Mouse (Mus musculus) cortical plate, adult 2 months (tissue): ENCODE data around the gene Tle4. TPM values are rescaled to one million over a fixed set of nuclear protein-coding genes. Genes with fewer than 3 reads are reported as not detected.
A peak's percentile ranks its signal among the peaks of the same experiment; 100 is the strongest.

Experiments used
- H3K27ac ChIP-seq: fragments of 200-500 bp; 2 replicates; pipeline ENCODE4 v1.5.1; 2012; ENCODE audit warnings: low read length, control low read depth, inconsistent platforms; ENCODE audit not compliant: insufficient read depth
- H3K4me1 ChIP-seq: fragments of 200-500 bp; 2 replicates; pipeline ENCODE4 v1.6.1; 2011; ENCODE audit warnings: low read length; ENCODE audit not compliant: control insufficient read depth, insufficient read depth
- H3K4me3 ChIP-seq: fragments of 200-500 bp; 2 replicates; pipeline ENCODE4 v1.5.1; 2011; ENCODE audit warnings: mild to moderate bottlenecking, low read length, control low read depth; ENCODE audit not compliant: insufficient read depth
- CTCF ChIP-seq: fragments of 200-500 bp; IDR thresholded peaks from 2 replicates; pipeline ENCODE4 v1.5.1; 2011; ENCODE audit warnings: mild to moderate bottlenecking, control low read depth, low read length; ENCODE audit not compliant: insufficient read depth; ENCODE audit errors: extremely low read depth
- POLR2A ChIP-seq: fragments of 200-500 bp; IDR thresholded peaks from 2 replicates; pipeline ENCODE4 v1.6.1; 2011; ENCODE audit warnings: mild to moderate bottlenecking, low read length, control low read depth; ENCODE audit not compliant: insufficient read depth; ENCODE audit errors: extremely low read depth
- polyA plus RNA-seq: library from polyadenylated mRNA; depleted of rRNA; stranded (reverse); fragments of >200 nt; gene quantifications from 2 replicates; pipeline ENCODE4 v1.2.3, GENCODE M21; 2012

Tle4 gene
- polyA plus RNA-seq, 1 experiment = 34.2 TPM

GRCm38 (mm10) chr19:14481796-14482561 is 115.9 kb downstream of the Tle4 start:
- no peak for TF ChIP-seq POLR2A
- no peak for TF ChIP-seq CTCF
- no peak overlapping the region for H3K4me3 ChIP-seq

GRCm38 (mm10) chr19:14479711-14480110 is 118.1 kb downstream of the Tle4 start:
- Histone ChIP-seq H3K4me1 (peaks cover 3% of the 10 kb centered on the region; the same call in 1 of the 2 replicates), H3K4me3 (no peak overlapping the region), H3K27ac (no peak overlapping the region)
- TF ChIP-seq POLR2A (no peak), CTCF (no peak)

More at GRCm38 (mm10) chr19:14481796-14482561, 115.9 kb downstream of the Tle4 start:
- Histone ChIP-seq H3K4me1 (peaks cover 6% of the 10 kb centered on the region; the same call in 1 of the 2 replicates), H3K27ac (no peak overlapping the region)

GRCm38 (mm10) chr19:14469325-14469724 is 128.5 kb downstream of the Tle4 start:
- Histone ChIP-seq H3K27ac (no peak overlapping the region), H3K4me1 (peaks cover 2% of the 10 kb centered on the region)
- TF ChIP-seq CTCF = no peak
- no peak for TF ChIP-seq POLR2A

GRCm38 (mm10) chr19:14468733-14469132 is 129.1 kb downstream of the Tle4 start:
- TF ChIP-seq CTCF (no peak), POLR2A (no peak)
- Histone ChIP-seq H3K4me1 (peaks cover 2% of the 10 kb centered on the region), H3K27ac (no peak overlapping the region), H3K4me3 (no peak overlapping the region)

More at GRCm38 (mm10) chr19:14469325-14469724, 128.5 kb downstream of the Tle4 start:
- no peak overlapping the region for H3K4me3 ChIP-seq

- TF ChIP-seq CTCF (no peak), POLR2A (no peak)
- Histone ChIP-seq H3K27ac (no peak overlapping the region), H3K4me3 (no peak overlapping the region), H3K4me1 (peaks cover 2% of the 10 kb centered on the region)
Measured at GRCm38 (mm10) chr19:14466020-14466419, 131.8 kb downstream of the Tle4 start.

GRCm38 (mm10) chr19:14463281-14464079 is 134.4 kb downstream of the Tle4 start:
- H3K4me1 ChIP-seq = peaks cover 2% of the 10 kb centered on the region
- no peak overlapping the region for H3K4me3 ChIP-seq
- no peak overlapping the region for H3K27ac ChIP-seq
- TF ChIP-seq CTCF (no peak), POLR2A (no peak)

GRCm38 (mm10) chr19:14453486-14453885 is 144.4 kb downstream of the Tle4 start:
- H3K4me1 ChIP-seq = no peaks in the 10 kb centered on the region
- H3K4me3 ChIP-seq = no peak overlapping the region
- TF ChIP-seq CTCF (no peak), POLR2A (no peak)
- no peak overlapping the region for H3K27ac ChIP-seq

GRCm38 (mm10) chr19:14451329-14451728 is 146.5 kb downstream of the Tle4 start:
- no peaks in the 10 kb centered on the region for H3K4me1 ChIP-seq
- no peak overlapping the region for H3K4me3 ChIP-seq

GRCm38 (mm10) chr19:14449738-14450137 is 148.1 kb downstream of the Tle4 start:
- no peaks in the 10 kb centered on the region for H3K4me1 ChIP-seq
- H3K4me3 ChIP-seq = no peak overlapping the region
- H3K27ac ChIP-seq = no peak overlapping the region
- TF ChIP-seq POLR2A (no peak), CTCF (peak; percentile 22; the same call in 1 of the 2 replicates)

More at GRCm38 (mm10) chr19:14451329-14451728, 146.5 kb downstream of the Tle4 start:
- H3K27ac ChIP-seq = no peak overlapping the region
- TF ChIP-seq POLR2A (no peak), CTCF (no peak)

- Histone ChIP-seq H3K4me3 (no peak overlapping the region), H3K27ac (no peak overlapping the region), H3K4me1 (no peaks in the 10 kb centered on the region)
- TF ChIP-seq CTCF (no peak), POLR2A (no peak)
Measured at GRCm38 (mm10) chr19:14448586-14448985, 149.3 kb downstream of the Tle4 start.
